15 mouse cellular contexts compared by ENCODE assay signal in genomic region chr4:105423727-105424201, GRCm38 (mm10).
DNase-seq lines count a peak whose midpoint lies in the region; ATAC-seq lines count a peak whose summit lies in the region.
"Had no signal": no experiment of that assay in that cellular context is flagged by ENCODE, and none has a peak within 500 bp of the region (broad histone marks: within the 10 kb centered on the region; RNA-seq: fewer than 3 reads in every experiment).

No protein-coding gene starts in this region.

- no peaks in the 10 kb centered on the region for H3K27me3 ChIP-seq in midbrain, embryonic 10.5 days (ENCODE audit: low read depth, poor library complexity, severe bottlenecking)
- no peaks in the 10 kb centered on the region for H3K27me3 ChIP-seq in midbrain, embryonic 14.5 days (ENCODE audit: control insufficient read depth, insufficient read depth, low read length)
- no peaks in the 10 kb centered on the region for H3K27me3 ChIP-seq in intestine, embryonic 15.5 days (replicated peaks)
- H3K27me3 ChIP-seq in forebrain, embryonic 13.5 days, result no peaks in the 10 kb centered on the region
- H3K27me3 ChIP-seq: hindbrain, embryonic 13.5 days; neural tube, embryonic 12.5 days had no signal

- no peaks in the 10 kb centered on the region for H3K9me3 ChIP-seq in midbrain, embryonic 10.5 days (replicated peaks)
- H3K9me3 ChIP-seq in midbrain, embryonic 14.5 days (ENCODE audit: control insufficient read depth, low read length), result no peaks in the 10 kb centered on the region
- no peaks in the 10 kb centered on the region for H3K9me3 ChIP-seq in intestine, embryonic 15.5 days
- H3K9me3 ChIP-seq in forebrain, embryonic 13.5 days (replicated peaks), result no peaks in the 10 kb centered on the region
- H3K9me3 ChIP-seq: hindbrain, embryonic 13.5 days; neural tube, embryonic 12.5 days had no signal

- H3K4me2 ChIP-seq in midbrain, embryonic 14.5 days (ENCODE audit: low read length), result no peak overlapping the region
- no peak overlapping the region for H3K4me2 ChIP-seq in intestine, embryonic 15.5 days (replicated peaks)
- no peak overlapping the region for H3K4me2 ChIP-seq in forebrain, embryonic 13.5 days
- H3K4me2 ChIP-seq: hindbrain, embryonic 13.5 days; neural tube, embryonic 12.5 days had no signal

- ATAC-seq in midbrain, embryonic 14.5 days (ENCODE audit: low FRiP score, low TSS enrichment), result no peak
- no peak for ATAC-seq in intestine, embryonic 15.5 days
- no peak for ATAC-seq in forebrain, embryonic 13.5 days

- intact Hi-C loops in heart, postnatal 10 days (cut with DNase I), result loop anchor here (2.0 to 5.0 kb wide), 3 partner anchors 83 to 266 kb away; partner anchors contain the start of gene Plpp3

- no peak overlapping the region for H3K4me3 ChIP-seq in midbrain, embryonic 10.5 days
- no peak overlapping the region for H3K4me3 ChIP-seq in midbrain, embryonic 14.5 days (replicated peaks; ENCODE audit: low read depth, low read length)
- no peak overlapping the region for H3K4me3 ChIP-seq in intestine, embryonic 15.5 days (replicated peaks)
- H3K4me3 ChIP-seq in forebrain, embryonic 13.5 days, result no peak overlapping the region
- H3K4me3 ChIP-seq: erythroblast, embryonic 14.5 days; hindbrain, embryonic 13.5 days; layer of hippocampus, adult 2 months; megakaryocyte, embryonic 14.5 days; neural tube, embryonic 12.5 days had no signal

- H3K9ac ChIP-seq in midbrain, embryonic 14.5 days (replicated peaks; ENCODE audit: low read length), result no peak overlapping the region
- no peak overlapping the region for H3K9ac ChIP-seq in intestine, embryonic 15.5 days
- H3K9ac ChIP-seq in forebrain, embryonic 13.5 days, result no peak overlapping the region
- H3K9ac ChIP-seq: hindbrain, embryonic 13.5 days; neural tube, embryonic 12.5 days had no signal

- DNase-seq in adrenal gland, adult (ENCODE audit: inconsistent age in 2 of 2, low spot score in 1 of 2), result peak; percentile 58 to 84
- no peak for DNase-seq in adrenal gland, postnatal 4 days (ENCODE audit: low spot score in 2 of 2)
- no peak for DNase-seq in midbrain, embryonic 10.5 days (ENCODE audit: low spot score)
- no peak for DNase-seq in midbrain, embryonic 14.5 days
- DNase-seq in heart, postnatal 10 days, result peak; percentile 10 to 19
- DNase-seq in spleen, postnatal 4 days (ENCODE audit: low spot score in 2 of 2), result no peak
- DNase-seq: cerebellum, postnatal 36 days; right cerebral cortex, postnatal 25 days had no signal

- 85% methylated on average over 3 of the region's 3 CpGs for WGBS in midbrain, embryonic 10.5 days
- 83% methylated on average over 3 of the region's 3 CpGs for WGBS in midbrain, embryonic 14.5 days
- 74% methylated on average over 3 of the region's 3 CpGs for WGBS in intestine, embryonic 15.5 days
- WGBS in forebrain, embryonic 13.5 days, result 77% methylated on average over 3 of the region's 3 CpGs

- no peaks in the 10 kb centered on the region; the same call in 1 of the 2 replicates for H3K4me1 ChIP-seq in midbrain, embryonic 10.5 days
- H3K4me1 ChIP-seq in midbrain, embryonic 14.5 days (ENCODE audit: control insufficient read depth, insufficient read depth, low read length), result no peaks in the 10 kb centered on the region
- no peaks in the 10 kb centered on the region for H3K4me1 ChIP-seq in intestine, embryonic 15.5 days (replicated peaks)
- H3K4me1 ChIP-seq in forebrain, embryonic 13.5 days, result no peaks in the 10 kb centered on the region
- H3K4me1 ChIP-seq: megakaryocyte, embryonic 14.5 days had no signal

- no peaks in the 10 kb centered on the region for H3K36me3 ChIP-seq in midbrain, embryonic 10.5 days
- no peaks in the 10 kb centered on the region for H3K36me3 ChIP-seq in midbrain, embryonic 14.5 days (ENCODE audit: control insufficient read depth, insufficient read depth, low read length)
- no peaks in the 10 kb centered on the region for H3K36me3 ChIP-seq in intestine, embryonic 15.5 days
- no peaks in the 10 kb centered on the region for H3K36me3 ChIP-seq in forebrain, embryonic 13.5 days (ENCODE audit: poor library complexity, severe bottlenecking)
- H3K36me3 ChIP-seq: hindbrain, embryonic 13.5 days; neural tube, embryonic 12.5 days had no signal

- 0 out of 2 replicates have a peak overlapping the region, but pooled peaks have one; percentile 17 for H3K27ac ChIP-seq in midbrain, embryonic 10.5 days (replicated peaks)
- H3K27ac ChIP-seq in midbrain, embryonic 14.5 days (replicated peaks; ENCODE audit: low read depth, low read length), result no peak overlapping the region
- H3K27ac ChIP-seq in intestine, embryonic 15.5 days, result no peak overlapping the region
- no peak overlapping the region for H3K27ac ChIP-seq in forebrain, embryonic 13.5 days
- H3K27ac ChIP-seq: hindbrain, embryonic 13.5 days; layer of hippocampus, adult 2 months; neural tube, embryonic 12.5 days had no signal

Comparison
In these comparisons a context has a peak if more than half of its experiments do, and no peak if none do; other contexts are left out.
1. DNase-seq: peak in adrenal gland, adult (2 of 2) and heart, postnatal 10 days (2 of 2); none in adrenal gland, postnatal 4 days (0 of 2), midbrain, embryonic 10.5 days (single experiment), midbrain, embryonic 14.5 days (single experiment) and spleen, postnatal 4 days (0 of 2).